Mouse (Mus musculus) left cerebral cortex, adult 2 months (tissue): Measurements from ENCODE around the gene Zbtb2. TPM values are rescaled to one million over a fixed set of nuclear protein-coding genes. Genes with fewer than 3 reads are reported as not detected.
"Not testable (repeated sequence)": the region's sequence is repeated elsewhere in the genome, so short reads cannot be mapped to it uniquely, and the experiment has no call there.

Experiments
- DNase-seq, 2 experiments: peaks; one replicate each; pipeline ENCODE4 v3.0.0; 2021 to 2022; ENCODE audit warnings: low spot score in 2 of 2, mixed read lengths in 1 of 2; ENCODE audit errors: extremely low spot score in 1 of 2
- H3K27ac ChIP-seq: fragments of 200-600 bp; 2 replicates; pipeline ENCODE4 v1.8.1; 2022
- H3K4me3 ChIP-seq: fragments of 200-600 bp; 2 replicates; pipeline ENCODE4 v1.8.1; 2022
- CTCF ChIP-seq: fragments of 200-600 bp; IDR thresholded peaks from 2 replicates; pipeline ENCODE4 v1.8.1; 2022; ENCODE audit warnings: antibody characterized with exemption, mild to moderate bottlenecking, moderate library complexity
- intact Hi-C: fragments of 180-260 bp; cut with DNase I; formaldehyde crosslinking; loops from one replicate; pipeline ENCODE4 v1.15.1; 2025
- long read RNA-seq, 2 experiments: library from polyadenylated mRNA; stranded (forward); transcript quantifications; one replicate each; pipeline ENCODE4 v2.0.0; 2021; ENCODE audit warnings: borderline mapping rate in 2 of 2
- total RNA-seq, 2 experiments: library from RNA; stranded (reverse); gene quantifications; 2 replicates each; pipeline ENCODE4 v1.2.3; 2021

Zbtb2 gene
- total RNA-seq: 10 to 100 TPM in 1 of 2 experiments, 1 to 10 TPM in 1; 9.8 to 12.2 TPM
- long read RNA-seq, experiment 1, full-length matches to known transcripts: 13 of 16 reads
- long read RNA-seq, experiment 1, partial matches to known transcripts: 1 of 16 reads
- long read RNA-seq, experiment 1, other reads (novel, unspliced or antisense): 2 of 16 reads
- long read RNA-seq, experiment 2, transcript Zbtb2-202 (3 exons, 3,226 nt): major isoform, 7 of 10 reads
- long read RNA-seq, experiment 2, partial matches to known transcripts: 0 of 10 reads
- long read RNA-seq, experiment 2, other reads (novel, unspliced or antisense): 1 of 10 reads

DNA sequence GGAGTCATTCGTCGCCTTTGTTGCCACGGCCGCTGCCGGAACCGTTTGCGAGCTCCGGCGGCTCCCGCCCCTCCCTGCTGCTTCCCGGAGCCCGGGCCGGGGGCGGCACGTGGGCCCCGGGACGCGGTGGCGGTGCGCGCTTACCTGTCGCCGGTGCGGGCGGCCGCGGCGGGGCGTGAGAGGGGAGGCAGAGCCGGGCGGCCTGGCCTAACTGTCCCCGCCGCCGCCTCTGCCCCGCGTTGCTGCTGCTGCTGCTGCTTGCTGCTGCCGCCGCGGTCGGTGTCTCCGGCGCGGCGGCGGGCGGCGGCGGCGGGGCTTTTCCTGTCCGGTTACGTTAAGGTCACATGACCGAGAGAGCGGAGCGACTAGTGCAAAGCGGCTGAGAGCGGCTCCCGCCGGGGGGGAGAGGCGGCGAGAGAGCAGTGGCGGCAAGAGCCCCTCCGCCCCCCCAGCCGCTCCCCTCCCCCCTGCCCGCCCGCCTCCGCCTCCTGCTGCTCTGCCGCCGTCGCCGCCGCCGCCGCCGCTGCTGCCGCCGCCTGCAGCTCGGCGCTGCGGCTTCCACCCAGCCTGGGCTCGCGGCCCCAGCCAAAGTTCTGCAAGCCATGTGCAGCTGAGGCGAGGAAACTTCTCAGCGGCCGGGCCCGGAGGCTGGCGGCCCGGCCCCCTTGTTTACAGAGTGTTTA is at the start of gene Zbtb2:
Gene Zbtb2, minus strand, starts transcription at position 408 of the 683 bp plus-strand sequence.
- Histone ChIP-seq H3K27ac (peak within 1 kb of the TSS; percentile 99), H3K4me3 (peak within 1 kb of the TSS; percentile 88)
- intact Hi-C loops: loop anchor here (2.0 kb wide), 1 partner anchor 45 kb away; the partner anchor contains the start of genes Armt1 and Rmnd1
- TF ChIP-seq CTCF: no peak
- peak; percentile 61 to 71 for DNase-seq

DNA sequence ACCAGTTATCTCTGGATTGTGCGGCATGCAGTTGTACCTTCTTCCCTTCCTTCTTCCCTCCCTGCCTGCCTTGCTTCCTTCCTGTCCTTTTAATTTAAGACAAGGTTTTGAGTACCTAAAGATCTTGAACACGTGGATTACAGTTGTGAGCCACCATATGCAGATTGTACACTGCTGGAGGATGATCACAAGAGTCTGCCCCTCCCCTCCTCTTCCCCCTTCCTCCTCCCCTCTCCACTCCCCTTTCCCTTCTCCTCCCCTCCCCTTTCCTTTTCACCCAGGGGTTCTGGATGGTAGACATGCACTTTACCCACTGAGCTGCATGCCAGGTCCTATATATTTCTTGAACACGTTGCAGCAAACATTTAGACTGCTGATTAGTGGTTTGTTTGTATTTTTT is 47.5 kb upstream of the Zbtb2 start:
- no peak for DNase-seq
- intact Hi-C loops: no loop called here

DNA sequence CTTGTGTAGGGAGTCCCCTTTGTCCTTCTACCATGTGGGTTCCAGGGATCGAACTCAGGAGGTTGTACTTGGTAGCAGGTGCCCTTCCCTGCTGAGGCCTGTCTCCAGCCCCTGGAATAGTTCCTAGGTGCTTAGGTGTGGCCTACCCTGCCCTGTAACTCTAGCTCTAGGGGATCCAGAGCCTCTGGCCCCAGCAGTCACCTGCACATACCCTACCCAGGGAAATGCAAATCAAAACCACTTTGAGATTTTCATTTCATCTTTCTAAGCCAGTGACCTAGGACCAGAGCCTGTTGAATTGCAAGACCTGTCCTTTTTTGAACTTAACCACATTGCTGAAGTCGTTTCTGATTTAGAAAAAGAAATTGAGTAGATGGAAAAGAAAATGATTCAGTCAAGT is 46.0 kb upstream of the Zbtb2 start:
- not testable (repeated sequence) for H3K27ac ChIP-seq, DNase-seq, H3K4me3 ChIP-seq
- intact Hi-C loops: loop anchor here (2.0 kb wide), 1 partner anchor 47 kb away; no protein-coding TSS in a partner anchor

More for the DNA sequence above, 47.5 kb upstream of the Zbtb2 start:
- H3K27ac ChIP-seq: no peak overlapping the region
- TF ChIP-seq CTCF: no peak
- no peak overlapping the region for H3K4me3 ChIP-seq

DNA sequence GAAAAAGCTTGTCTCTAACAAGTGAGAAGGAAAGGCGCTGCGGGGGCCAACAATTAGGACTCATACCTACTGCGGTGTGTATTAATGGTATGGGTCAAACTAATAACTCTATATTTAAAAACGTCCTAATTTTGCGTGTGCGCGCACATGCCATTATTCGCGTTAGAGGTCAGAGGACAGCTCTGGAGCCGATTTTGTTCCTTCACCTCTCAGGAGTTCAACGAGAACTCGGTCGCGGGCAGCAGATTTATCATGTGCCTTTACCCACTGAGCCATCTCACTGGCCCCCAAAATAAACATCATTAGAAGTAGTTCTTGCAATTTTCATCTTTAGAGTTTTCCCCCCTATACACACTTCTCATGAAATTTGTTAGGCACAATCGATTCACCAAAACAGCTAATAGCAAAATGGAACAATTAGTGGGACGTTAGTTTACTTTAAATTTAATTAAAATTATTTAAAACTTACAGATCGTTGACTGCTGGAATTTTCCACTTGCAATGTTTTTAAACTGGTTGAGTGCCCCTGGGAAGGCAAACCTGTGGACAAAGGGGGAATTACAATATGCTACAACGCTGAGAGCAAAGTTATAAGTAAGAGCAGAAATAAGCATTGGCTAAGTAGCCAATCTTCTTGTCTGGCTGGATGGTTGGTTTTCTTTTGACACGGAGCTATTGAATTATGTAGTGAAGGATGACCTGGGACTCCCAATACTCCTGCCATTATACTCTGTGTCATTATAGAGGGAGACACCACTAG is 45.3 kb upstream of the Zbtb2 start:
- intact Hi-C loops: loop anchor here (2.0 kb wide), 1 partner anchor 46 kb away; no protein-coding TSS in a partner anchor
- Histone ChIP-seq H3K4me3 (peak overlapping the region; percentile 85), H3K27ac (peak overlapping the region; percentile 87)
- peak; percentile 39 for TF ChIP-seq CTCF
- no peak for DNase-seq

DNA sequence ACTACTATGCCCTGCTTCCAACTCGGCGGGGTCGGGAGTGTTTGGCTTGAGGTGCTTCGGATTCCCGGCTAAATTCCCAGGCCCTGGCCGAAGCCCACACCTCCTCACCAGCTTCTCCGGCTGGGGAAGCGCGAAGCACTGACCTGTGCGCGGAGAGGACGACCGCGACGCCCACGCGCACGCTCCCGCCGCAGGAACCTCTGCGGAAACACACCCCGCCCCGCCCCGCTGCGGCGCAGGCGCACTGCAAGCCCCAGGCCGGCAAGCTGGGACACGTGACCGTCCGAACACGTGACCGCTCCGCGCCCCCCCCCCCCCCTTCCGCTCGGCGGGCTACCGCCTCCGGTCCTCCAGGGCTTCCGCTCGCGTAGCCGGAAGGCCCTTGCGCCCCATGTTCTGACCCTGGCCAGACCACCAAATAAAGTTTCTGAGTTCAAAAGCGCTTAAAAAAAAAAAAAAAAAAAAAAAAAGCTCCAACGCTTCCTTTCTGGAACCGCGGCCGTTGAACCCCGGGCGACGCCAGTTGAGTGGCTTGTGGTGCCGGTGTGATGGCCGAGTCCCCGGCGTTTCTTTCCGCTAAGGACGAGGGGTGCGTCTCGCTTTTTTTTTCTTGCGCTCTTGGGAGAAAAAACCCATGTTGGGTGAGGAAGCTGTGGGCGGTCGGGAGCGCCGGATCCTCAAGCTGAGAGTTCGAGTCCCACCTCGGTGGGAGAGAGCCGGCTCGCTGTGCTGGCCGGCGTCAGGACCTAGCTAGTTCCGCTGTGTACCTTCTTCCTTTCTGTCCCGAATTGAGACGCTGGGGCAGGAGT is 44.4 kb upstream of the Zbtb2 start, which contains the start of the genes Rmnd1 and Armt1:
Gene Rmnd1, minus strand, starts transcription at position 266 of the 809 bp plus-strand sequence.
Gene Armt1, plus strand, starts transcription at position 345 of the 809 bp plus-strand sequence.
- intact Hi-C loops: loop anchor here (2.0 kb wide), 1 partner anchor 46 kb away; no protein-coding TSS in a partner anchor
- peak within 1 kb of the TSS; percentile 98 for H3K27ac ChIP-seq

DNA sequence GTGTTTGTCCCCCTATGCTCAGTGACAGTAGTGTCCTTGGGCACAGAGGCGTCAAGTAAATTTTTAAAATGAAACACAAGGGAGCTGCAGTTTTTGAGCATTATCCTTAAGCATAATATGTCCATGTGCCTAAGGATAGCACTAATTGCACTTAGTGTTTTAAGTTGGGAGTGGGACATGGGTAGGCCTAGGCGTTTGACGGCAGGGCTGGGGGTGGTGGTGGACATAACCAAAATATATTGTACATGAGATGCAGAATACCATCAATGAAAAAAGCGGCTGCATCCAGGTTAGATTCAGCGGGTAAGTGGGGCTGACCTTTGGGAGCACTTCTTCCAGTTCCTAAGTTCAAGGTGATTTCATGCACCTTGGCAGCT is 43.8 kb upstream of the Zbtb2 start:
- Histone ChIP-seq H3K4me3 (peak overlapping the region; percentile 61), H3K27ac (peak overlapping the region; percentile 98)
- no peak; the same call in 1 of the 2 replicates for TF ChIP-seq CTCF
- no peak for DNase-seq
- intact Hi-C loops: loop anchor here (2.0 kb wide), 2 partner anchors 37 to 45 kb away; no protein-coding TSS in a partner anchor

More for the DNA sequence above, 44.4 kb upstream of the Zbtb2 start, which contains the start of the genes Rmnd1 and Armt1:
- peak within 1 kb of the TSS; percentile 85 for H3K4me3 ChIP-seq
- no peak for TF ChIP-seq CTCF
- DNase-seq: peak; percentile 97

DNA sequence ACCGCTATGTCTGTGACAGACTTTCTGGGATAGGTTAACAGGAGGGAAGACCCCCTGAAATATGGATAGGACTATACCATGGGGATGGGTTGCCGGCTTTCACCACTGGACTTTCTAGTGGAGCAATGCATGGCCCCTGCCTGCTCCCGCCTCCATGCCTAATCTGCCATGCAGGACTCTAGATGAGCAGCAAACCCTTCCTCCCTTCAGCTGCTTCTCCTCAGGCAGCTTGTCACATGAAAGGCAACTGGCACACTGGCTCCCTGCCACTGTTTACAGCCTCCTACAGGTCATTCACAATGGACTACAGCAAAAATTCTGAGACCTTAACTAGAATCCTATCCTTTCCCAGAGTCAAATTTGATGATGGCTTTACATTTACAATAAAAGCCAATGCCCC is 42.9 kb upstream of the Zbtb2 start:
- DNase-seq: no peak
- H3K27ac ChIP-seq: peak overlapping the region; percentile 98; the same call in 1 of the 2 replicates

DNA sequence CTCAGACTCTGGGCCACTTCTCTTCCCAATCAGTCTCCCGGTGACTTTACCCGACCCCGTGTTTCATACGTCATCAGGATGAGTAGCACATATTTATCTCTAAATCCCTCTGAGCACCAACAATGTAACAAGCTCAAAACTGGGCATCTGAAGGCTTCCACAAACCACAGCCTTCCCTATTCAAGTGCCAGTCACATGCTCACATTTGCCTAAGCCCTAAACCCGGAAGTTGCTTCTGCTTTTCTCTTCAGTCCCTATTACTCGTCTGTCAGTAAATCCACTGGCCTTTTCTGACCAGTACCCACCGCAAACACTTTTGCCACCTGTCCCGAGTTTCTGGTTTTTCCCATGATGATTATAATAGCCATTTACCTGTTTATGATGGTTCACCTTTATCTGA is 42.5 kb upstream of the Zbtb2 start:
- DNase-seq: no peak
- Histone ChIP-seq H3K27ac (no peak overlapping the region), H3K4me3 (no peak overlapping the region)
- intact Hi-C loops: loop anchor here (2.0 kb wide), 1 partner anchor 36 kb away; no protein-coding TSS in a partner anchor
- TF ChIP-seq CTCF: no peak

More for the DNA sequence above, 42.9 kb upstream of the Zbtb2 start:
- TF ChIP-seq CTCF: no peak
- intact Hi-C loops: loop anchor here (2.0 kb wide), 1 partner anchor 36 kb away; no protein-coding TSS in a partner anchor
- H3K4me3 ChIP-seq: peak overlapping the region; percentile 61

DNA sequence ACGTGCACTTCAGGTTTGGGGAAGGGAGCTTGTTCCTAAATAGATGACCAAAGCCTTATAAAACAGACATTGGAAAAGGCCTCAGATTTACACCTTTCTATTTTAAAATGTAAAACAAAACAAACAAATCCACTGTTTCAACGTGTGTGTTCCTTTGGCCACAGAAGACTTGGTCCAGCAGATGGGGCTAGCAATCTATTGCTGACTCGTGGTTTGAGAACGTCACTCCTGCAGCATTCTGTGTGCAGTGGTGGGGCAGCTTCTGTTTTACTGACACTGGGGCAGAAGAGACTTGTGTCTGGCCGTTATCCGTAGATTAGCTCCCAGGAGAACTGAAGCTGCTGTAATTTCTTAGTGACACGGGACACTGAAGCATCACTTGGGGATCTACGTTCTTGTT is 37.3 kb upstream of the Zbtb2 start:
- TF ChIP-seq CTCF: peak; percentile 14
- intact Hi-C loops: no loop called here
- H3K4me3 ChIP-seq: no peak overlapping the region
- no peak for DNase-seq
- no peak overlapping the region for H3K27ac ChIP-seq

DNA sequence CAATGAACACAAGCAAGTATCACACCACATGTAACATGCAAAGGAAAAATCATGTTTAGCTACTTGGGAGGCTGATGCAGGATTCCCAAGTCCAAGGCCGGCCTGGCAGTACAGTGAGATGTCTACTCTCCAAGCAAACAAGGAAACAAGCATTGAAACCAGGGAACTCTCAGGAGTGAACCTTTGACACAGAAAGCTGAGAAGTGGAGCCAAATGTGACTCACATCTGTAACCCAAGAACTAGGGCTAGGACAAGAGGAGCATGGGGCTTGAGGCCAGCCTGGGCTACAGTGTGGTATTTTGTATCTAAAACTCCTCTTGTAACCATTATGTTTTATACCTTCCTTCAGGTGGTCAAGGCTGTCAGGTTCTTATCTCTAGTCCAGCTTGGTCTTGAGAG is 19.3 kb upstream of the Zbtb2 start:
- DNase-seq: no peak
- intact Hi-C loops: no loop called here
- H3K27ac ChIP-seq: no peak overlapping the region; the same call in 1 of the 2 replicates
- no peak for TF ChIP-seq CTCF
- no peak overlapping the region for H3K4me3 ChIP-seq
